Mouse (Mus musculus) neural tube, embryonic 14.5 days (tissue): ENCODE data around the gene Tacc3. TPM values are rescaled to one million over a fixed set of nuclear protein-coding genes. Genes with fewer than 3 reads are reported as not detected.

ENCODE experiments used
- ATAC-seq: fragments of 200-750 bp; cut with Nextera tagmentation; 2 replicates; pipeline ENCODE4 v1.8.0; 2017; ENCODE audit warnings: low read depth, mild to moderate bottlenecking, moderate TSS enrichment, moderate library complexity
- H3K27ac ChIP-seq: fragments of 300-500 bp; sonication (generic); 2 replicates; pipeline ENCODE4 v1.5.1; 2014; ENCODE audit warnings: low read depth, mild to moderate bottlenecking, control low read depth, low read length, moderate library complexity, mixed read lengths
- H3K27me3 ChIP-seq: fragments of 300-500 bp; sonication (generic); 2 replicates; pipeline ENCODE4 v1.6.1; 2014; ENCODE audit warnings: low read length; ENCODE audit not compliant: control insufficient read depth, insufficient read depth
- H3K36me3 ChIP-seq: fragments of 300-500 bp; sonication (generic); 2 replicates; pipeline ENCODE4 v1.6.1; 2014; ENCODE audit warnings: low read length, mixed read lengths; ENCODE audit not compliant: control insufficient read depth, insufficient read depth
- H3K4me1 ChIP-seq: fragments of 300-500 bp; sonication (generic); 2 replicates; pipeline ENCODE4 v1.6.1; 2014; ENCODE audit warnings: low read length; ENCODE audit not compliant: control insufficient read depth, insufficient read depth
- H3K4me2 ChIP-seq: fragments of 300-500 bp; sonication (generic); 2 replicates; pipeline ENCODE4 v1.6.1; 2014; ENCODE audit warnings: mild to moderate bottlenecking, low read depth, low read length, control low read depth
- H3K4me3 ChIP-seq: fragments of 300-500 bp; sonication (generic); 2 replicates; pipeline ENCODE4 v1.5.1; 2014; ENCODE audit warnings: low read depth, low read length, control low read depth, mixed read lengths
- H3K9ac ChIP-seq: fragments of 300-500 bp; sonication (generic); replicated peaks from 2 replicates; pipeline ENCODE4 v1.6.1; 2014; ENCODE audit warnings: low read depth, mild to moderate bottlenecking, control low read depth, low read length, mixed read lengths
- H3K9me3 ChIP-seq: fragments of 300-500 bp; sonication (generic); 2 replicates; pipeline ENCODE4 v1.6.1; 2016; ENCODE audit warnings: low read length; ENCODE audit not compliant: control insufficient read depth
- WGBS: fragments of 180-500 bp; shearing (Covaris S2); extraction: QIAGEN DNeasy Blood & Tissue Kit; methylation state at CpG from one replicate; pipeline ENCODE4 v1.1.7; 2014; 5-methylcytosine and 5-hydroxymethylcytosine counted together
- polyA plus RNA-seq: library from polyadenylated mRNA; unstranded; fragments of >200 nt; fragmentation: Nextera tagmentation; extraction: Ambion mirVana; gene quantifications from 2 replicates; pipeline ENCODE4 v1.2.1, GENCODE M21; 2014

Gene Tacc3
- polyA plus RNA-seq, 1 experiment from 2014 or later, result 18.7 TPM

DNA sequence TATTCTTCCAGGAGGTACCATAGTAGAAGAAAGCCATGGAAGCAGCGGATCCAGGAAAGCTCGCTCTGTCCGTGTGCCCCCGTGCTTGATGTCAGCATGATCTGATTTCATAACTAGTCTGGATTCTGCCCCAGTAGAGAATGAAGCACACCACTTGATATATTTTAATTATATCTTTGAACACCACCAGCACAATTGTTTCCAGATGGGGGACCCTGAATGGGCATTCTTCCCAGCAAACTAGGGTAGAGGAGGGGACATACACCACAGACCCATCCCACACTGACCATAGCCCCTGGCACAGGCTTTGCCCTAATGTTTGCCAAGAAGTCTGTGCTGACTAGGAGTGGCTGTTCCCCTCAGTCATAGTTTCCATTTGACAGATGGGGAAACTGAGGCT lies 27.0 kb downstream of the Tacc3 start:
- Histone ChIP-seq H3K27ac (no peak overlapping the region), H3K36me3 (no peaks in the 10 kb centered on the region), H3K4me3 (no peak overlapping the region), H3K27me3 (no peaks in the 10 kb centered on the region), H3K4me1 (peaks cover 12% of the 10 kb centered on the region), H3K9ac (no peak overlapping the region), H3K9me3 (no peaks in the 10 kb centered on the region), H3K4me2 (no peak overlapping the region)
- WGBS, result 92% methylated on average over 4 of the region's 4 CpGs
- ATAC-seq, result no peak

DNA sequence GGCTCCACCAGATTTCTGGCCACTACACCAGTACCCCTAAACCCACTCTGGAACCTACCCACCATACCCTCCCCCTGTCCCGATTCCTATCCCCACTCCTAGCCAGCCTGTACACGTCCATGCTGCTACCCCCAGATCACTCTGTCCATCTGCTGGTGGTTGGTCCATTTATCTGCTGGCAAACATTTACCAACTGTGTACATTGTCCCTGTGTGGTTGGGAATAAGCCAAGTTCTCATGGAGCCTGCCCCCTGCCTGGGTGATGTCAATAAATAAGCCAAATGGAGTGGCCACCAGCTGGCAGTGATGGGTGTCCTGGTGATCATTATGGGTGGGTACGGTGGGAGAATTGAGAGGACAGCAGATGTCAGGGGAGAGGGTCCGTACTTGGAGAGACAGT lies 29.2 kb downstream of the Tacc3 start:
- Histone ChIP-seq H3K36me3 (no peaks in the 10 kb centered on the region), H3K27ac (no peak overlapping the region), H3K4me1 (peaks cover 14% of the 10 kb centered on the region), H3K9me3 (no peaks in the 10 kb centered on the region), H3K4me2 (no peak overlapping the region), H3K9ac (no peak overlapping the region), H3K4me3 (no peak overlapping the region), H3K27me3 (no peaks in the 10 kb centered on the region)
- no peak for ATAC-seq
- 40% methylated on average over 4 of the region's 4 CpGs for WGBS

DNA sequence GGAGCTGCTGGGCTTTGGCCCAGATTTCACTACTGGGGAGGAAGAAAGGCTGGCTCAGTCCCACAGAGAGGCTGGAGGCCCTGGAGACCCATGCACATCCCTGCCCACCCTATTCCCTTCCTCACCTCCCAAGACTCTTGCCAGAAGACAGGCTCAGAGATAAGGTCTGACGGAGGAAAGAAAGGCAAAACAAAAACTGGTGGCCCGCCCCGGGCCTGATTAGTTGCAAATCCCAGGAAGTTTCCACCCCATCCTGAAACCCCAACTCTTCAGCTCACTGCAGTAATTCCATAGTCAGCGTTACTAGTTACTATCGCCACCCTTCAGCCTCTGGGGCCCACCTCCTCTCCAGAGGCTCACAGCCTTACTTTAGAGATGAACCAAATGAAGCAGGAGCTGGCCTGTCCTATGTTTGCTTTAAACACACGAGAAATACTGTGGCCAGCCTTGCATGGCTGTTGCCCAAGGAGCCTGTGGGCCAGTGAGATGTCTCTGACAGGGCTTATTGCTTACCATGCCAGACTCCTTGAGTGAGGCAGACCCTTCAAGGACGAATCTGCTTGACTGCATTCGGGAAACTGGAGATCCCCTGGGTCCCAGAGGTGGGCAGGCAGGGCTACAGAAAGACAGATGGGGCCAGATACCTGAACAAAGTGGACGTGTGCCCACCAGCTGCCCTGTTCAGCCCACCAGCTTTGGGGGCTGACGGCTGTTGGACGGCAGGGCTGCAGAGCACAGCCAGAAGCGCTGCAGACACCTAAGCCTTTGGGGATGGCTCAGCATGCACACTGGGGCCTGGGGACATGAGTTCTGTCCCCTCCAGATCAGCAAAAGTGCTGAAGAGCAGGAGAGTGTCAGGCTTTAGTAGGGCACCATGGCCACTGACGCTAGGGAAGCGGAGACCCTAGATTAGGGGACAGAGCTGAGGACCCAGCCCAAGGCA lies 30.6 kb downstream of the Tacc3 start:
- Histone ChIP-seq H3K9ac (no peak overlapping the region), H3K36me3 (no peaks in the 10 kb centered on the region), H3K27me3 (no peaks in the 10 kb centered on the region), H3K27ac (peak overlapping the region; percentile 74), H3K4me1 (peaks cover 22% of the 10 kb centered on the region), H3K4me2 (no peak overlapping the region), H3K9me3 (no peaks in the 10 kb centered on the region), H3K4me3 (no peak overlapping the region)
- ATAC-seq, result no peak
- 43% methylated on average over 14 of the region's 14 CpGs for WGBS

DNA sequence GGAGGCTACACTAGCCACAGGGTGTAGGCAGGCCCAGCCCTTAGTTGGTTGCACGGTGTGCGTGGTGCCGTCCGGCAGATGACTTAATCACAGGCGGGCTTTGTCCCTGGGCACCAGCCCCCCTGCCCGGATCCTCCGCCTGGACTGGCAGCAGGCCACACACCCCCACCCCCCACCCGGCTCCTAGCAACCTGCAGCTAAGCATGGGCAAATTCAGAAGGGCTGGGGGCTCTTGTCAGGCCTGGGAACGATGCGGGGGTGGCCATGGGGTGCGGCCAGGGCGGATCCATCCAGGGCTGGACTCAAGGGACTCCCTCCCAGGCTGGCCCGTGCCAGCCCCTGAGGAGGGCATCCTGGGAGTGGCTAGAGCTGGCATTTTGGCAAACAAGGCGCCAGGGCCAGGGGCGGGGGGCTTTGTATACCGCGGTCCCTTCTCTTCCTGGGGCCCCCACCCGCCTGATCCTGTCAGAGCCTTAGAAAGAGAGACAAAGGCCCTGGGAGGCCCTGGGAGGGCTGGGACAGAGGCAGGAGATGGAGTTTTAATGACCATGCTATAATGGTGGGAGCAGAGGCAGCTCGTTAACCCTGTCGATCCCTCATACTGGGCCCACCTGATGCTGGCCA lies 31.4 kb downstream of the Tacc3 start:
- H3K9ac ChIP-seq, result no peak overlapping the region
- peak overlapping the region; percentile 48 for H3K27ac ChIP-seq

DNA sequence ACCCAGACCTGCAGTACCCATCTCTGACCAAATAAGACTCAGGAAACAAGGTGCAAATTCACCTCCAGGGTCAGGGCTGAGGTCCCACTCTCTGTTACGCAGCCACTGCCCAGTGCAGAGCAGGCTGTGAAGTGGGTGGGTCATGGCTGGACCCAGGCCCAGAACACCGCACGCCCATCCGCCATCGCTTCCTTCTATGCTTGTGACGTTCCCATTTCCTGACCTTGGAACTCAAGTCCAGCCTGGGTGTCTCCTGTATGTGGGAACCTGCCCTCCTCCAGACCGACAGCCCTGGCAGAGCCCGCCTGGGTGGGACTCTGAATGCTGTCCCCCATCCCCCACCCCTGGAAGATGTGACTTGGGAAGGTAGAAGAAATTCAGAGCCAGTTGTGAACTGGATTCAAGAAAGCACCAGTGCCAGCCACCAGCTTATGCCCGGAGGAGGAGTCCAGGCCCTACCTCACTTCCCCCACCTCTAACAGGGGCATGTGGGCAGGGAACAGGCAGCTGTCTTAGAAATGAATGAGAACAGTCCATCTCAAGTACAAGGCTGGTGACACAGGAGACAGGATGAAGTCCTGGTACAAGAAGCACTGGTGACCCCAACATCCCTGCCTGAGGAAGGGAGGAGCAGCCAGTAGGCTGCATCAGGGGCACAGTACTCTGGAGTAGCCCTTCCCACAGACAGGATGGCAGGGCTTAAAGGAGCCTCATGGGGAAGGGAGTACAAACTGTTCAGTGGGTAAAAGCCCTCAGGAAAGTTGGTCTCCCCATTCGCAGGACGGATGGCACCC lies 32.1 kb downstream of the Tacc3 start:
- Histone ChIP-seq H3K27ac (peak overlapping the region; percentile 48), H3K9me3 (no peaks in the 10 kb centered on the region), H3K27me3 (peaks cover 4% of the 10 kb centered on the region; the same call in 1 of the 2 replicates), H3K36me3 (no peaks in the 10 kb centered on the region), H3K4me2 (no peak overlapping the region), H3K9ac (no peak overlapping the region), H3K4me1 (peaks cover 30% of the 10 kb centered on the region), H3K4me3 (no peak overlapping the region)
- ATAC-seq, result peak; percentile 14; the same call in 1 of the 2 replicates
- WGBS, result 46% methylated on average over 11 of the region's 11 CpGs

More for the DNA sequence above, 31.4 kb downstream of the Tacc3 start:
- Histone ChIP-seq H3K4me3 (no peak overlapping the region), H3K36me3 (no peaks in the 10 kb centered on the region), H3K4me1 (peaks cover 25% of the 10 kb centered on the region), H3K27me3 (peaks cover 2% of the 10 kb centered on the region; the same call in 1 of the 2 replicates), H3K4me2 (no peak overlapping the region; the same call in 1 of the 2 replicates), H3K9me3 (no peaks in the 10 kb centered on the region)
- ATAC-seq, result peak; percentile 88
- WGBS, result 10% methylated on average over 19 of the region's 20 CpGs

DNA sequence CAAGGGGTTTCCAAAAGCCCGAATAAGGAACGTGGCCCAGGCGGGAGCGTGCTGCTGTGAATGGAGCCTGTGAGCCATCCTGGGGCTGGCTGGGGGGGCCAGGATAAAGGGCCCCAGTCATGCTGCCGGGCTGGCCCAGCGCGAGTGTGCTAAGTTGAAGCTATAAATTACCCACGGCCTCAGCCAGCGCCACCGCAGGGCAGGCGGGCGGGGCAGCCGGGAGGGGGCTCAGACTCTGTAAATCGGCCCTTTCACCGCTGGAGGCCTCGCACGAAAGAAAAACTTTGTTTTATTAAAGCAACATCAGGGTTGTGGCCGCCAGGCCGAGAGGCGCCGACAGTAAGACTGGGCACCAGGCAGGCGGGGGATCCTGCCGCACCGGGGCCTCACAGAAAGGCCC lies 34.5 kb downstream of the Tacc3 start:
- peaks cover 37% of the 10 kb centered on the region for H3K4me1 ChIP-seq
- under 1% methylated on average over 24 of the region's 24 CpGs for WGBS
- H3K4me2 ChIP-seq, result peak overlapping the region; percentile 20; the same call in 1 of the 2 replicates
- H3K9me3 ChIP-seq, result no peaks in the 10 kb centered on the region
- peaks cover 10% of the 10 kb centered on the region for H3K27me3 ChIP-seq
- H3K4me3 ChIP-seq, result no peak overlapping the region
- H3K36me3 ChIP-seq, result no peaks in the 10 kb centered on the region
- H3K27ac ChIP-seq, result peak overlapping the region; percentile 76
- peak; percentile 50; the same call in 1 of the 2 replicates for ATAC-seq
- H3K9ac ChIP-seq, result no peak overlapping the region

DNA sequence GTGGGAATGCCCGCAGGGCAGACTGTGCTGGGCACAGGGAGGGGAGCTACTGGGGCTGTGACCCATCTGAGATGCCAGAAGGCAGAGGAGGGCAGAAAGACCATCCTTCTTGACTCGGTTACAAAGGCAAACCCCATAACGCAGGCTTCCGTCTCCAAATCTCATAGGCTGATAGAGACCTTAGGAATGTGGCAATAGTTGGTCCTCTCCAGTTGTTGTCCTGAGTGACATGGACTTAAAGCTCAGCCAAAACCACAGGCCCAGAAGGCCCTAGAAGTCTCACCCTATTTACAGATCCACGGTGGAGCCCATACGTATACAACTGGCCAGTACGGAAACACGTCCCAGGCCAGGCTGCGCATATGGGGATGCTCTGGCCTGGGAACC lies 36.5 kb downstream of the Tacc3 start:
- Histone ChIP-seq H3K27ac (peak overlapping the region; percentile 44; the same call in 1 of the 2 replicates), H3K9me3 (no peaks in the 10 kb centered on the region), H3K4me2 (no peak overlapping the region), H3K36me3 (no peaks in the 10 kb centered on the region), H3K9ac (no peak overlapping the region), H3K4me3 (no peak overlapping the region), H3K4me1 (peaks cover 29% of the 10 kb centered on the region), H3K27me3 (peaks cover 10% of the 10 kb centered on the region)
- no peak for ATAC-seq
- 38% methylated on average over 9 of the region's 9 CpGs for WGBS

DNA sequence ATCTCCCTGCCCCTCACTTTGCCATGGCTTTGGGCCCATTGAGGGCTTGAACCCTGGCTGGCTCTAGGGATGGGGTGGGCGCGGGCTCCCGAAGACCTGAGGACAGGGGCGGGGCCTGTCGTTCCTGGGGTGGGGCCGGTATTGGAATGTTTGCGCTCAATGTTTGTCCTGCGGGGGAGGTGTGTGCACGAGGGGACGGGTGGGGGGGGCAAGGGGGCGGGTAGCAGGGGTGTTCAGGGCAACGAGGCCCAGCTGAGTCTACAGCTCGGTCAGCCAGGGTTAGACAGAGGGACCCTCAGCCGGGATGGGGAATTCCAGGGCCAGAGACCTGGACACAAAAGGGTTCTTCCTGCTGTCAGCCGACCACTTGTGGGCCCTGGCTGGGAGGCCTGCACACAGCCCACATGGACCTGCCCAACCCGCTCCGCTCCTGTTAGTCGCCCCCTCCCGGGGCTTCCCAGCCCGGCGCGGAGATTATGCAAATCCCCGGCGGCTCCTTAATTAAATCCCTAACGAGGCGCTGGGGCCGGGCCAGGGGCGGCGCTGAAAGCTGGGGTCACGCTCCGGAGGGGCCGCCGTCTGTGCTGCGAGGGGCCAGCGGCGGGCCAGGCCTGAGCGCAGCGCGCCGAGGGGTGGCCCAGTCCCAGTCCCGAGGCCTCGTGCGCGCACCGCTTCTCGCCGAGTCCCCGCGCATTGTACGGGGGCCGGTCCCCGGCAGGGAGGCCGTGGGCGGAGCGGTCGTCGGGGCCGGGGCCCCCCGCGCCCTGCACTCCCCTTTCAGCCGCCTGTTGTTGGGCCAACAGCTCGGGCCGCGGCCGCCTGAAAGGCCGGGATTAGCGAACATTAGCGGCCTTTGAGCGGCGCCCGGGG lies 37.2 kb downstream of the Tacc3 start:
- Histone ChIP-seq H3K4me1 (peaks cover 23% of the 10 kb centered on the region), H3K9me3 (no peaks in the 10 kb centered on the region), H3K27ac (peak overlapping the region; percentile 44; the same call in 1 of the 2 replicates), H3K4me3 (peak overlapping the region; percentile 21), H3K27me3 (peaks cover 10% of the 10 kb centered on the region), H3K36me3 (no peaks in the 10 kb centered on the region), H3K4me2 (peak overlapping the region; percentile 55), H3K9ac (peak overlapping the region; percentile 43)
- 2% methylated on average over 65 of the region's 71 CpGs for WGBS
- ATAC-seq, result peak; percentile 64
